Mouse (Mus musculus) hindbrain, embryonic 11.5 days (tissue): ENCODE measurements around the gene Msrb1. TPM values are rescaled to one million over a fixed set of nuclear protein-coding genes. Genes with fewer than 3 reads are reported as not detected.

ENCODE experiments used
- ATAC-seq: fragments of 200-750 bp; cut with Nextera tagmentation; 2 replicates; pipeline ENCODE4 v1.8.0; 2017; ENCODE audit warnings: mild to moderate bottlenecking, moderate TSS enrichment, moderate library complexity; ENCODE audit not compliant: low FRiP score
- DNase-seq: peaks from one replicate; pipeline ENCODE4 v3.0.0-alpha.2; 2015; ENCODE audit warnings: low spot score
- H3K27ac ChIP-seq: fragments of 300-500 bp; sonication (generic); 2 replicates; pipeline ENCODE4 v1.5.1; 2014; ENCODE audit warnings: mild to moderate bottlenecking, low read depth, low read length
- H3K27me3 ChIP-seq: fragments of 300-500 bp; sonication (generic); 2 replicates; pipeline ENCODE4 v1.6.1; 2014; ENCODE audit warnings: mild to moderate bottlenecking, low read length, moderate library complexity, mixed read lengths; ENCODE audit not compliant: control insufficient read depth, insufficient read depth
- H3K36me3 ChIP-seq: fragments of 300-500 bp; sonication (generic); 2 replicates; pipeline ENCODE4 v1.6.1; 2014; ENCODE audit warnings: mild to moderate bottlenecking, low read length, moderate library complexity, mixed read lengths; ENCODE audit not compliant: control insufficient read depth, insufficient read depth
- H3K4me1 ChIP-seq: fragments of 300-500 bp; sonication (generic); replicated peaks from 2 replicates; pipeline ENCODE4 v1.6.1; 2014; ENCODE audit warnings: low read length, mixed read lengths; ENCODE audit not compliant: control insufficient read depth, insufficient read depth
- H3K4me2 ChIP-seq: fragments of 300-500 bp; sonication (generic); replicated peaks from 2 replicates; pipeline ENCODE4 v1.6.1; 2014; ENCODE audit warnings: mild to moderate bottlenecking, low read depth, low read length
- H3K4me3 ChIP-seq: fragments of 300-500 bp; sonication (generic); 2 replicates; pipeline ENCODE4 v1.5.1; 2014; ENCODE audit warnings: low read depth, low read length
- H3K9ac ChIP-seq: fragments of 300-500 bp; sonication (generic); 2 replicates; pipeline ENCODE4 v1.6.1; 2014; ENCODE audit warnings: low read depth, low read length
- H3K9me3 ChIP-seq: fragments of 300-500 bp; sonication (generic); 2 replicates; pipeline ENCODE4 v1.6.1; 2016; ENCODE audit warnings: low read length; ENCODE audit not compliant: control insufficient read depth
- WGBS: fragments of 180-500 bp; shearing (Covaris S2); extraction: QIAGEN DNeasy Blood & Tissue Kit; methylation state at CpG from one replicate; pipeline ENCODE4 v1.1.7; 2014; 5-methylcytosine and 5-hydroxymethylcytosine counted together
- polyA plus RNA-seq: library from polyadenylated mRNA; unstranded; fragments of >200 nt; fragmentation: Nextera tagmentation; extraction: Ambion mirVana; gene quantifications from 2 replicates; pipeline ENCODE4 v1.2.1, GENCODE M21; 2014

The Msrb1 gene
- polyA plus RNA-seq, 1 experiment from 2014 or later, result 22.8 TPM

- DNase-seq (no peak), ATAC-seq (no peak)
- Histone ChIP-seq H3K9me3 (no peaks in the 10 kb centered on the region), H3K27ac (0 out of 2 replicates have a peak overlapping the region, but pooled peaks have one; percentile 13), H3K36me3 (no peaks in the 10 kb centered on the region), H3K4me3 (no peak overlapping the region), H3K4me1 (no peaks in the 10 kb centered on the region), H3K4me2 (no peak overlapping the region), H3K27me3 (no peaks in the 10 kb centered on the region), H3K9ac (no peak overlapping the region)
- 55% methylated on average over 21 of the region's 22 CpGs for WGBS
Observed at GRCm38 (mm10) chr17:24765016-24765905, 28.8 kb downstream of the Msrb1 start.

DNA sequence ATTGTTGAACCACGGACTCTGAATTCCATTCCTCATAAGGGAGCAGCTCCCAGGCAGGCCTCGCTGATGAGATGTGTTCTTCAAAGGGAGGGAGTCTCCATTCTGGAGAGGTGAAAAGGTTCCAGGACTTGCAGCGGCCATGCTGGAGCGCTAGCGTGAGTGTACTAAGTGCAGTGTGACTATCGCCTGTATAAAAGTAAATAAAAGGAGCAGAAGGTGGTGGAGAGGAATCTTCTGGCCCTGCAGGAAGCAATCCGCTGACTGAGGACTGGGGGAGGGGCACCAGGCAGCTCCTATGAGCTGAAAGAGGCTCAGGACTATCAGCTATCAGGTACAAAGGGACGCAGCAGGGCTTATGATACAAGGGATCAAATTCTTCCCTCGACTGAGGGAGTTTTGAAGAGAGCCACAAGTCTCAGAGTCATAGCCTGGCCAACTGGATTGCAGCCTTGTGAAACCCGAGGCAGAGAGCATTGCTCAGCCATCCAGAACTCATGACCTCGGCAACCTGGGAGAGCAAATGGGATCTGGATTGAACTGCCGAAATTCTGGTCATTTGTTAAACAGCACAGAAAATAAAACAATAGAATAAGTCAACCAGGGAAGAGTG is 29.9 kb downstream of the Msrb1 start:
- Histone ChIP-seq H3K27me3 (no peaks in the 10 kb centered on the region), H3K4me2 (no peak overlapping the region), H3K27ac (no peak overlapping the region), H3K36me3 (no peaks in the 10 kb centered on the region), H3K4me1 (no peaks in the 10 kb centered on the region), H3K4me3 (no peak overlapping the region), H3K9me3 (no peaks in the 10 kb centered on the region), H3K9ac (no peak overlapping the region)
- 31% methylated on average over 12 of the region's 12 CpGs for WGBS
- ATAC-seq, result no peak
- no peak for DNase-seq

DNA sequence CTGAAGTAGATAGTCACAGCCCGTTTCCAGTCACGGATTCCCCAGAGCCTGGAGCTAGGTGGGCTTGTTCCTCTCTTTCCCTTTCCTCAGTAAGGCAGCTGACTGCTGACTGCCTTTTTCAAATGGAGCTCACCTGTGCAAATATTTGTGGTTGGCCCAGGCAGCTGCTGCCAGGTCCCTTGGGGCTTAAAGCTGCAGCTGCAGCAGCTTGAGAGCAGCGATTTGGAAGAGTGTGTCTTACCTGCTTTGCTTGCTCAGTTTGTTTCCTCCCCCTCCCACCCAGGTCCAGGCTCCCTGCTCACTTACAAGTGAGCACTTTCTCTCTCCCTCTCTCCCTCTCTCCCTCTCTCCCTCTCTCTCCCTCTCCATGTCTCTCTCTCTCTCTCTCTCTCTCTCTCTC is 32.7 kb downstream of the Msrb1 start:
- Histone ChIP-seq H3K9me3 (no peaks in the 10 kb centered on the region), H3K27ac (no peak overlapping the region), H3K4me1 (no peaks in the 10 kb centered on the region), H3K4me3 (no peak overlapping the region), H3K9ac (no peak overlapping the region), H3K36me3 (no peaks in the 10 kb centered on the region), H3K27me3 (no peaks in the 10 kb centered on the region), H3K4me2 (no peak overlapping the region)
- no peak for ATAC-seq
- no peak for DNase-seq
- 45% methylated on average over 3 of the region's 3 CpGs for WGBS

DNA sequence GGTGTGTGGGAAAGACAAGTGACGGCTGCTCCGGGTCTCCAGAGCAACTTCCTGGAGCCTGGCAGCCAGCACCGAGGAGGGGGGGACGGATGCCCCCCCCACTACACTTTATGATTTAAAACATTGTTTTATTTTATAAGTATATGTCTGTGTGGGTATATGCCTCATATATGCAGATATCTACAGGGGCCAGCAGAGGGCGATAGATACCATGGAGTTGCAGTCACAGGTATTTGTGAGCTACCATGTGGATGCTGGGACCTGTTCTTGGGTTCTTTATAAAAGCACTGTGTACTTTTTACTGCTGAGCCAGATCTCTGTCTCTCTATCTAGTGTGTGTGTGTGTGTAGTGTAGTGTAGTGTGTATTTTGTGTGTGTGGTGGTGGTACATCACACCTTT is 36.8 kb downstream of the Msrb1 start:
- WGBS, result 77% methylated on average over 5 of the region's 5 CpGs
- no peak overlapping the region for H3K4me3 ChIP-seq
- H3K9ac ChIP-seq, result no peak overlapping the region
- no peaks in the 10 kb centered on the region for H3K4me1 ChIP-seq
- DNase-seq (no peak), ATAC-seq (no peak)
- H3K9me3 ChIP-seq, result no peaks in the 10 kb centered on the region
- H3K36me3 ChIP-seq, result no peaks in the 10 kb centered on the region
- no peaks in the 10 kb centered on the region for H3K27me3 ChIP-seq
- H3K4me2 ChIP-seq, result no peak overlapping the region
- no peak overlapping the region for H3K27ac ChIP-seq

DNA sequence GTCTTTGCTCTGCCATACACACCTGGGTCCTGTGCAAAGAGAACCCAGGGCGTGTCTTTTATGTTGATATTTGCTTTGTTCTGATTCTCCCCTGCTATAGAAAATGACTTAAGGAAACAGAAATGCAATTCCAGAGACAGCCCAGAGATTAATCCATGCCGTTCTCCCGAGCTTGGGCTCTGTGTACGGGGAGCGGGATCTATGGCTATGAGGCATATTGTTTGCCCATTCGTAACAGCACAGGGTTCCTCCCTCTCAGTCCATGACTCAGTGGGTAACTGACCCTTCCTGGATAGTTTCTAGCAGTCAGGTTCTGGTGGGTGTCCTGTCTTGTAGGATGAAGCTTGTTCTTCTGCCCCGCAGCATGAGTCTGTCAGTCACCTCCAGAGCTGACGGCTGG is 38.7 kb downstream of the Msrb1 start:
- ATAC-seq (no peak), DNase-seq (no peak)
- Histone ChIP-seq H3K4me1 (no peaks in the 10 kb centered on the region), H3K27me3 (no peaks in the 10 kb centered on the region), H3K27ac (no peak overlapping the region), H3K4me3 (no peak overlapping the region), H3K9ac (no peak overlapping the region), H3K4me2 (no peak overlapping the region), H3K9me3 (no peaks in the 10 kb centered on the region), H3K36me3 (no peaks in the 10 kb centered on the region)
- WGBS, result 84% methylated on average over 8 of the region's 8 CpGs

GRCm38 (mm10) chr17:24777073-24777472 is 40.6 kb downstream of the Msrb1 start:
- Histone ChIP-seq H3K27me3 (no peaks in the 10 kb centered on the region), H3K9ac (no peak overlapping the region), H3K4me2 (no peak overlapping the region), H3K4me1 (no peaks in the 10 kb centered on the region), H3K27ac (no peak overlapping the region), H3K4me3 (no peak overlapping the region), H3K9me3 (no peaks in the 10 kb centered on the region), H3K36me3 (no peaks in the 10 kb centered on the region)
- ATAC-seq (no peak), DNase-seq (no peak)
- whole genome bisulfite sequencing, result 68% methylated on average over 2 of the region's 2 CpGs

DNA sequence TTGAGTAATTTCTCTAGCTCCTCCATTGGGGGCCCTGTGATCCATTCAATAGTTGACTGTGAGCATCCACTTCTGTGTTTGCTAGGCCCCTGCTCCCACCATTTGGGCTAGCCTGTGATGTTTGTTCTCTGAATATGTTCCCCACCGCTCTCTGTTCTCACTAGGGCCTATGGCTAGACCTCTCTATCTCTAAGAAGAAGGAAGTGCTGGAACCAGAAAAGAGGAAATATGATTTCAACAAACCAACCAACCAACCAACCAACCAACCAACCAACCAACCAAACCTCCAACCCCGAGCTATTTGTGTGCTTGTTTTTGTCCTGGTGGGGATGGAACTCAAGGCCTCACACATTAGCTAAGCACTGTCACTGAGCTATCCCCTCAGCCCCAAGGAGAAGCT is 44.4 kb downstream of the Msrb1 start:
- DNase-seq (no peak), ATAC-seq (no peak)
- Histone ChIP-seq H3K4me2 (no peak overlapping the region), H3K36me3 (no peaks in the 10 kb centered on the region), H3K27me3 (no peaks in the 10 kb centered on the region), H3K27ac (no peak overlapping the region), H3K4me1 (no peaks in the 10 kb centered on the region), H3K9me3 (no peaks in the 10 kb centered on the region), H3K4me3 (no peak overlapping the region), H3K9ac (no peak overlapping the region)
- 88% methylated on average over 2 of the region's 2 CpGs for WGBS

DNA sequence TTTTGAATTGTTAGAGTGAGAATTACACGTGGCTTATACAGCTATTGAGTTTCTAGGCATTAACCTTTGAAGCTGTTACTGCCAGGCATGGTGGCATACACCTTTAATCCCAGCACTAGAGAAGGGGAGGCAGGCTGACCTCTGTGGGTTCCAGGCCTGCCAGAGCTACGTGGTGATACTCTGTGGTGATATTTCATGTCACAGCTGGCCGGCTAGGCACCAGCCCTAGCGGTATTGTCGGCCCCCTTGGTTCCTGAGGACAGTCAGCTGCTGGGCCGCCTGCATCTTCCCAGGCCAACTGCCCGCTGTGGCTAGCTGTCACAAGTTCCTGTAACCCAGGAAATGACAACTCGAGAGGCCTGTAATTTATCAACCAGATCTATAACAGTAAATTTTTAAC is 55.7 kb downstream of the Msrb1 start:
- H3K9me3 ChIP-seq, result no peaks in the 10 kb centered on the region
- no peaks in the 10 kb centered on the region for H3K36me3 ChIP-seq
- ATAC-seq (no peak), DNase-seq (no peak)
- no peak overlapping the region for H3K4me2 ChIP-seq
- no peaks in the 10 kb centered on the region for H3K4me1 ChIP-seq
- no peak overlapping the region for H3K9ac ChIP-seq
- H3K27ac ChIP-seq, result no peak overlapping the region
- WGBS, result 78% methylated on average over 8 of the region's 8 CpGs
- H3K4me3 ChIP-seq, result no peak overlapping the region
- H3K27me3 ChIP-seq, result no peaks in the 10 kb centered on the region
